Mouse (Mus musculus) cerebellum, adult 2 months (tissue): ENCODE results near the gene Ocln.

ENCODE experiments used
- CTCF ChIP-seq: fragments of 200-500 bp; IDR thresholded peaks from 2 replicates; pipeline ENCODE4 v1.5.1; 2011; ENCODE audit warnings: low read depth, mild to moderate bottlenecking, control low read depth, low read length, moderate library complexity, borderline replicate concordance; ENCODE audit not compliant: insufficient read depth
- POLR2A ChIP-seq: fragments of 200-500 bp; IDR thresholded peaks from 2 replicates; pipeline ENCODE4 v1.6.1; 2011; ENCODE audit warnings: low read length, control low read depth, borderline replicate concordance; ENCODE audit not compliant: insufficient read depth

DNA sequence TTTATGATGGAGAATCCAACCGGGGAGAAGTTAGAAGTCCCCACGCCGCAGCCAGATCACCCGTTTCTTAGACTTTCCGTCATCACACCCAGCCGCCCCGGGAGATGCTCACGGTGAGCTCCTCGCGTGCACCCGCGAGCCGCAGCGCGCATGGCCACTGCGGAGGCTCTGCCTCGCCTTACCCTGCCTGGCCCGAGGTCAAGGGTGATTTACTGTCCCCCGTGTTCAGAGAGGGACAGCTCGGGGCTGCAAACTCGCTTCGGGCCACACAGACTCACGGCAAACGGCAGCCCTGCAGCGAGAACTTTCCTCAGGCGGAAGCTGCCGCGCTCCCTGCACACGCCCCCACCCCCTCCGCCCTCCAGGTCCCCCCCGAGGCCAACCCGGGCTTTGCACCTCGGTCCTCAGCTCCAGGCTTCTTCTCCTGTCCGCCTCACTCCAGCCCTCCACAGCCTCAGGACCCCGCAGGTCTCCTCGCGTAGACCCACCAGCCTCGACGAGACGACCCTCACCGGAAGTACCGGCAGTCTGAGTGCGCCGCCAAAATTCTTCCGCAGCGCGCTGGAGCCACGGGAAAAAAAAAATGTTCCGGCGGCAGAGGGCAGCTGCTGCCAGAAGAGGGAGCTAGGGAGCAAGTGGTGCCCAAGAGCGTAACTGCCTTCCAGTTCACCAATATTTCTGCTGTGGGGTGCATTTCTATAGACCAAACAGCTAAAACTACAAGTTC, 60.3 kb downstream of the Ocln start, which contains the start of gene Gtf2h2:
- TF ChIP-seq POLR2A (peak; percentile 53; the same call in 1 of the 2 replicates), CTCF (peak; percentile 85)
